Mouse (Mus musculus) thymus, adult 2 months (tissue): ENCODE measurements around the gene Zfp277.

Source experiments
- CTCF ChIP-seq: fragments of 200-500 bp; IDR thresholded peaks from 2 replicates; pipeline ENCODE4 v1.5.1; 2012; ENCODE audit warnings: mild to moderate bottlenecking, control low read depth, low read length, moderate library complexity, borderline replicate concordance; ENCODE audit not compliant: control insufficient read depth, poor library complexity, insufficient read depth; ENCODE audit errors: extremely low read depth
- POLR2A ChIP-seq: fragments of 200-500 bp; IDR thresholded peaks from 2 replicates; pipeline ENCODE4 v1.6.1; 2012; ENCODE audit warnings: mild to moderate bottlenecking, low read length, control low read depth, moderate library complexity; ENCODE audit not compliant: control insufficient read depth, poor library complexity, insufficient read depth; ENCODE audit errors: extremely low read depth

GRCm38 (mm10) chr12:40449119-40449795 lies 3.6 kb upstream of the Zfp277 start:
- TF ChIP-seq CTCF, result no peak
- no peak for TF ChIP-seq POLR2A
